Comparison of ENCODE assay signal across 22 mouse cellular contexts in genomic region chr8:10489738-10490419, GRCm38 (mm10).
DNase-seq lines count a peak whose midpoint lies in the region; ATAC-seq and TF ChIP-seq lines count a peak whose summit lies in the region.
"Had no signal": no experiment of that assay in that cellular context is flagged by ENCODE, and none has a peak within 500 bp of the region (broad histone marks: within the 10 kb centered on the region; RNA-seq: fewer than 3 reads in every experiment).

No protein-coding gene starts in this region.

- peak; percentile 43 for DNase-seq in embryonic facial prominence, embryonic 14.5 days (ENCODE audit: low spot score)
- no peak for DNase-seq in embryonic facial prominence, embryonic 10.5 days (ENCODE audit: low spot score)
- no peak for DNase-seq in neural tube, embryonic 10.5 days (ENCODE audit: extremely low spot score, low spot score)
- peak; percentile 22 for DNase-seq in midbrain, postnatal 0 days (ENCODE audit: low spot score)
- no peak for DNase-seq in spleen, postnatal 36 days (ENCODE audit: low spot score in 2 of 2)
- DNase-seq: adrenal gland, postnatal 36 days; cerebellum, adult 9-11 months; heart, postnatal 14 days; kidney, adult 11 months; liver; thymus, adult 18-20 months; thymus, postnatal 4 days had no signal

- H3K27ac ChIP-seq in embryonic facial prominence, embryonic 14.5 days (replicated peaks; ENCODE audit: low read depth, low read length) = no peak overlapping the region; the same call in 1 of the 2 replicates
- H3K27ac ChIP-seq in embryonic facial prominence, embryonic 10.5 days (replicated peaks) = no peak overlapping the region
- H3K27ac ChIP-seq in hindbrain, embryonic 16.5 days (ENCODE audit: low read depth, low read length) = peak overlapping the region; percentile 5
- H3K27ac ChIP-seq in hindbrain, embryonic 12.5 days = no peak overlapping the region
- H3K27ac ChIP-seq in neural tube, embryonic 15.5 days (replicated peaks) = 0 out of 2 replicates have a peak overlapping the region, but pooled peaks have one; percentile 3
- peak overlapping the region; percentile 26; the same call in 1 of the 2 replicates for H3K27ac ChIP-seq in midbrain, postnatal 0 days (ENCODE audit: low read depth, low read length)
- H3K27ac ChIP-seq: embryonic facial prominence, embryonic 13.5 days; neural tube, embryonic 12.5 days; stomach, embryonic 15.5 days had no signal

- no peak overlapping the region for H3K9ac ChIP-seq in embryonic facial prominence, embryonic 14.5 days (ENCODE audit: low read depth, low read length)
- no peak overlapping the region for H3K9ac ChIP-seq in hindbrain, embryonic 16.5 days (ENCODE audit: low read depth, low read length)
- no peak overlapping the region for H3K9ac ChIP-seq in hindbrain, embryonic 12.5 days
- H3K9ac ChIP-seq in neural tube, embryonic 15.5 days (replicated peaks) = no peak overlapping the region
- H3K9ac ChIP-seq in midbrain, postnatal 0 days (replicated peaks; ENCODE audit: low read length, poor library complexity, severe bottlenecking) = 0 out of 2 replicates have a peak overlapping the region, but pooled peaks have one; percentile 4
- H3K9ac ChIP-seq: embryonic facial prominence, embryonic 13.5 days; heart, embryonic 12.5 days; neural tube, embryonic 12.5 days; stomach, embryonic 15.5 days had no signal

- H3K27me3 ChIP-seq in embryonic facial prominence, embryonic 14.5 days (replicated peaks; ENCODE audit: control insufficient read depth, insufficient read depth, low read length) = no peaks in the 10 kb centered on the region
- H3K27me3 ChIP-seq in embryonic facial prominence, embryonic 10.5 days (replicated peaks; ENCODE audit: low read depth, poor library complexity, severe bottlenecking) = no peaks in the 10 kb centered on the region
- no peaks in the 10 kb centered on the region for H3K27me3 ChIP-seq in hindbrain, embryonic 16.5 days (replicated peaks; ENCODE audit: control insufficient read depth, insufficient read depth, low read length)
- no peaks in the 10 kb centered on the region for H3K27me3 ChIP-seq in hindbrain, embryonic 12.5 days
- no peaks in the 10 kb centered on the region for H3K27me3 ChIP-seq in neural tube, embryonic 15.5 days (replicated peaks)
- H3K27me3 ChIP-seq in midbrain, postnatal 0 days (ENCODE audit: insufficient read depth, low read length) = no peaks in the 10 kb centered on the region
- H3K27me3 ChIP-seq: embryonic facial prominence, embryonic 13.5 days; heart, embryonic 12.5 days; neural tube, embryonic 12.5 days; stomach, embryonic 15.5 days had no signal

- no peak for TF ChIP-seq CTCF in midbrain, postnatal 0 days (IDR thresholded peaks at IDR 0.05)

- WGBS in embryonic facial prominence, embryonic 14.5 days = 61% methylated on average over 10 of the region's 10 CpGs
- 90% methylated on average over 10 of the region's 10 CpGs for WGBS in embryonic facial prominence, embryonic 10.5 days
- WGBS in hindbrain, embryonic 16.5 days = 65% methylated on average over 10 of the region's 10 CpGs
- WGBS in hindbrain, embryonic 12.5 days = 88% methylated on average over 10 of the region's 10 CpGs
- 68% methylated on average over 10 of the region's 10 CpGs for WGBS in neural tube, embryonic 15.5 days
- WGBS in midbrain, postnatal 0 days = 69% methylated on average over 10 of the region's 10 CpGs

- H3K4me2 ChIP-seq in embryonic facial prominence, embryonic 14.5 days (ENCODE audit: low read depth, low read length) = no peak overlapping the region
- no peak overlapping the region for H3K4me2 ChIP-seq in hindbrain, embryonic 16.5 days (ENCODE audit: low read length)
- no peak overlapping the region for H3K4me2 ChIP-seq in hindbrain, embryonic 12.5 days (replicated peaks)
- H3K4me2 ChIP-seq in neural tube, embryonic 15.5 days = no peak overlapping the region
- H3K4me2 ChIP-seq in midbrain, postnatal 0 days (ENCODE audit: low read depth, low read length, poor library complexity, severe bottlenecking) = no peak overlapping the region
- H3K4me2 ChIP-seq: embryonic facial prominence, embryonic 13.5 days; heart, embryonic 12.5 days; neural tube, embryonic 12.5 days; stomach, embryonic 15.5 days had no signal

- no peaks in the 10 kb centered on the region for H3K4me1 ChIP-seq in embryonic facial prominence, embryonic 14.5 days (ENCODE audit: control insufficient read depth, insufficient read depth, low read length)
- H3K4me1 ChIP-seq in embryonic facial prominence, embryonic 10.5 days = no peaks in the 10 kb centered on the region
- peaks cover 3% of the 10 kb centered on the region; the same call in 1 of the 2 replicates for H3K4me1 ChIP-seq in hindbrain, embryonic 16.5 days (ENCODE audit: control insufficient read depth, insufficient read depth, low read depth, low read length)
- no peaks in the 10 kb centered on the region for H3K4me1 ChIP-seq in hindbrain, embryonic 12.5 days
- peaks cover 17% of the 10 kb centered on the region for H3K4me1 ChIP-seq in neural tube, embryonic 15.5 days
- H3K4me1 ChIP-seq in midbrain, postnatal 0 days (ENCODE audit: insufficient read depth, low read length) = peaks cover 4% of the 10 kb centered on the region; the same call in 1 of the 2 replicates
- H3K4me1 ChIP-seq: heart, embryonic 12.5 days; neural tube, embryonic 12.5 days; stomach, embryonic 15.5 days had no signal

- H3K4me3 ChIP-seq in embryonic facial prominence, embryonic 14.5 days (ENCODE audit: low read depth, low read length) = no peak overlapping the region
- no peak overlapping the region for H3K4me3 ChIP-seq in embryonic facial prominence, embryonic 10.5 days
- H3K4me3 ChIP-seq in hindbrain, embryonic 16.5 days (ENCODE audit: low read length) = no peak overlapping the region
- H3K4me3 ChIP-seq in hindbrain, embryonic 12.5 days = no peak overlapping the region
- no peak overlapping the region for H3K4me3 ChIP-seq in neural tube, embryonic 15.5 days (replicated peaks)
- no peak overlapping the region for H3K4me3 ChIP-seq in midbrain, postnatal 0 days (ENCODE audit: low read depth, low read length)
- H3K4me3 ChIP-seq: embryonic facial prominence, embryonic 13.5 days; heart, embryonic 12.5 days; neural tube, embryonic 12.5 days; stomach, embryonic 15.5 days had no signal

- H3K36me3 ChIP-seq in embryonic facial prominence, embryonic 14.5 days (ENCODE audit: control insufficient read depth, insufficient read depth, low read length) = no peaks in the 10 kb centered on the region
- H3K36me3 ChIP-seq in embryonic facial prominence, embryonic 10.5 days (replicated peaks) = no peaks in the 10 kb centered on the region
- no peaks in the 10 kb centered on the region for H3K36me3 ChIP-seq in hindbrain, embryonic 16.5 days (ENCODE audit: control insufficient read depth, insufficient read depth, low read length)
- H3K36me3 ChIP-seq in hindbrain, embryonic 12.5 days = no peaks in the 10 kb centered on the region
- peaks cover 2% of the 10 kb centered on the region; the same call in 1 of the 2 replicates for H3K36me3 ChIP-seq in neural tube, embryonic 15.5 days
- no peaks in the 10 kb centered on the region for H3K36me3 ChIP-seq in midbrain, postnatal 0 days (ENCODE audit: insufficient read depth, low read length)
- H3K36me3 ChIP-seq: embryonic facial prominence, embryonic 13.5 days; heart, embryonic 12.5 days; neural tube, embryonic 12.5 days; stomach, embryonic 15.5 days had no signal

- H3K9me3 ChIP-seq in embryonic facial prominence, embryonic 14.5 days (ENCODE audit: control insufficient read depth, low read length) = no peaks in the 10 kb centered on the region
- H3K9me3 ChIP-seq in embryonic facial prominence, embryonic 10.5 days = no peaks in the 10 kb centered on the region
- no peaks in the 10 kb centered on the region for H3K9me3 ChIP-seq in hindbrain, embryonic 16.5 days (ENCODE audit: control insufficient read depth, low read length)
- no peaks in the 10 kb centered on the region for H3K9me3 ChIP-seq in hindbrain, embryonic 12.5 days (replicated peaks)
- H3K9me3 ChIP-seq in neural tube, embryonic 15.5 days (replicated peaks) = no peaks in the 10 kb centered on the region
- H3K9me3 ChIP-seq in midbrain, postnatal 0 days (ENCODE audit: low read length) = no peaks in the 10 kb centered on the region
- H3K9me3 ChIP-seq: embryonic facial prominence, embryonic 13.5 days; heart, embryonic 12.5 days; neural tube, embryonic 12.5 days; stomach, embryonic 15.5 days had no signal

- no peak for ATAC-seq in embryonic facial prominence, embryonic 14.5 days (ENCODE audit: low read depth)
- peak; percentile 64 for ATAC-seq in hindbrain, embryonic 16.5 days
- ATAC-seq in hindbrain, embryonic 12.5 days (ENCODE audit: low FRiP score) = no peak
- ATAC-seq in neural tube, embryonic 15.5 days (ENCODE audit: low FRiP score) = no peak
- ATAC-seq in midbrain, postnatal 0 days (ENCODE audit: low FRiP score) = no peak
- ATAC-seq: activated CD4-positive, CD25-positive, alpha-beta regulatory T cell, adult 4 months; CD4-positive, CD25-positive, alpha-beta regulatory T cell, adult 4 months; lung, postnatal 0 days had no signal

Comparison
In these comparisons a context has a peak if more than half of its experiments do, and no peak if none do; other contexts are left out.
1. DNase-seq: peak in embryonic facial prominence, embryonic 14.5 days (single experiment) and midbrain, postnatal 0 days (single experiment); none in embryonic facial prominence, embryonic 10.5 days (single experiment), neural tube, embryonic 10.5 days (single experiment) and spleen, postnatal 36 days (0 of 2).
2. H3K27ac ChIP-seq: peak in hindbrain, embryonic 16.5 days (single experiment), neural tube, embryonic 15.5 days (single experiment) and midbrain, postnatal 0 days (single experiment); none in embryonic facial prominence, embryonic 14.5 days (single experiment), embryonic facial prominence, embryonic 10.5 days (single experiment) and hindbrain, embryonic 12.5 days (single experiment).